Mouse (Mus musculus) heart, adult 2 months (tissue): Measurements from ENCODE around the gene Coq7.

Experiments used
- CTCF ChIP-seq: fragments of 200-600 bp; IDR thresholded peaks from 2 replicates; pipeline ENCODE4 v1.8.1; 2022; ENCODE audit warnings: antibody characterized with exemption, mild to moderate bottlenecking, moderate library complexity
- POLR2A ChIP-seq: fragments of 200-500 bp; IDR thresholded peaks from 2 replicates; pipeline ENCODE4 v1.6.1; 2011; ENCODE audit warnings: mild to moderate bottlenecking, low read depth, low read length, control low read depth; ENCODE audit not compliant: insufficient read depth

DNA sequence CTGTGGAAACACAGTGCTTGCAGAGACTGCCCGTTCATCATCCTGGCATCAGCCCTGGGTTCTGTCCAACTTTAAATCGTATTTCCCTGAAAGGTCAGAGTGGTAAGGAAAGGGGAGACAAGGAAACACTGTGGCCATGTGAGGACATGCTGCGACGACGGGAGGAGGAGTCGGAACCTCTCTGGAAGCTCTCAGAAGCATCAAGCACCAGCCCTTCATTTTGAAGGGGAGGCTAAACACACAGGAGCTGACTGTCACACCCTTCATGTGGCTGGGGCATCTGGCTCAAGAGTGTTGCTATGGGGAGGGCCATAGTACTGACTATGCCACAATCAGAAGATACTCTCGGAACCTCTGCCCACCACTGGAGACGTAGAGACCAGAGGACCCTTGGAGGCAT lies 13.5 kb downstream of the Coq7 start:
- TF ChIP-seq POLR2A: no peak
- no peak for TF ChIP-seq CTCF
